Mouse (Mus musculus) forebrain, embryonic 12.5 days (tissue): ENCODE measurements around the gene Zcchc3. TPM values are rescaled to one million over a fixed set of nuclear protein-coding genes. Genes with fewer than 3 reads are reported as not detected.

Experiments used
- ATAC-seq: fragments of 200-750 bp; cut with Nextera tagmentation; 2 replicates; pipeline ENCODE4 v1.8.0; 2017; ENCODE audit warnings: moderate TSS enrichment; ENCODE audit not compliant: low FRiP score
- H3K27ac ChIP-seq: fragments of 300-500 bp; sonication (generic); 2 replicates; pipeline ENCODE4 v1.5.1; 2016; ENCODE audit warnings: mild to moderate bottlenecking
- H3K27me3 ChIP-seq: fragments of 300-500 bp; sonication (generic); 2 replicates; pipeline ENCODE4 v1.6.1; 2016; ENCODE audit warnings: mild to moderate bottlenecking
- H3K36me3 ChIP-seq: fragments of 300-500 bp; sonication (generic); replicated peaks from 2 replicates; pipeline ENCODE4 v1.6.1; 2016; ENCODE audit warnings: mild to moderate bottlenecking
- H3K4me1 ChIP-seq: fragments of 300-500 bp; sonication (generic); 2 replicates; pipeline ENCODE4 v1.6.1; 2016
- H3K4me2 ChIP-seq: fragments of 300-500 bp; sonication (generic); 2 replicates; pipeline ENCODE4 v1.6.1; 2016; ENCODE audit warnings: mild to moderate bottlenecking, moderate library complexity
- H3K4me3 ChIP-seq: fragments of 300-500 bp; sonication (generic); replicated peaks from 2 replicates; pipeline ENCODE4 v1.5.1; 2016; ENCODE audit warnings: mild to moderate bottlenecking
- H3K9ac ChIP-seq: fragments of 300-500 bp; sonication (generic); 2 replicates; pipeline ENCODE4 v1.6.1; 2016; ENCODE audit warnings: mild to moderate bottlenecking
- H3K9me3 ChIP-seq: fragments of 300-500 bp; sonication (generic); 2 replicates; pipeline ENCODE4 v1.6.1; 2016
- WGBS: fragments of 180-500 bp; shearing (Covaris S2); methylation state at CpG from one replicate; pipeline ENCODE4 v1.1.7; 2016; 5-methylcytosine and 5-hydroxymethylcytosine counted together
- polyA plus RNA-seq: library from polyadenylated mRNA; unstranded; fragments of >200 nt; fragmentation: Nextera tagmentation; extraction: Ambion mirVana; gene quantifications from 2 replicates; pipeline ENCODE4 v1.2.1, GENCODE M21; 2016

The Zcchc3 gene
- polyA plus RNA-seq, 1 experiment from 2014 or later: 55.9 TPM

- Histone ChIP-seq H3K36me3 (peaks cover 7% of the 10 kb centered on the region), H3K4me2 (peak overlapping the region; percentile 66), H3K4me1 (peaks cover 37% of the 10 kb centered on the region), H3K9ac (peak overlapping the region; percentile 97), H3K27me3 (no peaks in the 10 kb centered on the region), H3K4me3 (peak overlapping the region; percentile 90), H3K9me3 (no peaks in the 10 kb centered on the region), H3K27ac (peak overlapping the region; percentile 99)
- WGBS: 0% methylated on average over 13 of the region's 13 CpGs
- ATAC-seq: no peak; the same call in 1 of the 2 replicates
These were observed 15.7 kb downstream of the Zcchc3 start for GRCm38 (mm10) chr2:152399122-152399542.

GRCm38 (mm10) chr2:152398691-152399090, 16.1 kb downstream of the Zcchc3 start:
- Histone ChIP-seq H3K27me3 (no peaks in the 10 kb centered on the region), H3K4me3 (peak overlapping the region; percentile 90), H3K36me3 (peaks cover 7% of the 10 kb centered on the region), H3K9ac (peak overlapping the region; percentile 97), H3K9me3 (no peaks in the 10 kb centered on the region), H3K4me2 (peak overlapping the region; percentile 66), H3K27ac (peak overlapping the region; percentile 99), H3K4me1 (peaks cover 41% of the 10 kb centered on the region)
- ATAC-seq: peak; percentile 78
- under 1% methylated on average over 38 of the region's 38 CpGs for WGBS

- Histone ChIP-seq H3K4me2 (peak within 1 kb of the TSS; percentile 66), H3K27me3 (no peaks in the 10 kb centered on the region), H3K27ac (peak within 1 kb of the TSS; percentile 99), H3K4me1 (peaks cover 49% of the 10 kb centered on the region), H3K9me3 (no peaks in the 10 kb centered on the region), H3K36me3 (peaks cover 7% of the 10 kb centered on the region), H3K9ac (peak within 1 kb of the TSS; percentile 97), H3K4me3 (peak within 1 kb of the TSS; percentile 90)
- WGBS: under 1% methylated on average over 60 of the region's 104 CpGs
- ATAC-seq: peak; percentile 73
These were observed 17.0 kb downstream of the Zcchc3 start, which contains the start of gene Sox12 for GRCm38 (mm10) chr2:152397680-152398435. TSS of gene Sox12 (minus strand) at chr2:152398063.

GRCm38 (mm10) chr2:152397004-152397589, 17.7 kb downstream of the Zcchc3 start:
- H3K9ac ChIP-seq: peak overlapping the region; percentile 97
- H3K4me1 ChIP-seq: peaks cover 49% of the 10 kb centered on the region
- H3K36me3 ChIP-seq: peaks cover 7% of the 10 kb centered on the region
- H3K27ac ChIP-seq: peak overlapping the region; percentile 99
- H3K4me3 ChIP-seq: peak overlapping the region; percentile 90
- peak overlapping the region; percentile 66 for H3K4me2 ChIP-seq
- ATAC-seq: peak; percentile 4; the same call in 1 of the 2 replicates
- no peaks in the 10 kb centered on the region for H3K27me3 ChIP-seq
- under 1% methylated on average over 69 of the region's 77 CpGs for WGBS
- no peaks in the 10 kb centered on the region for H3K9me3 ChIP-seq

- Histone ChIP-seq H3K27me3 (no peaks in the 10 kb centered on the region), H3K9ac (peak overlapping the region; percentile 97), H3K4me3 (peak overlapping the region; percentile 90), H3K4me2 (peak overlapping the region; percentile 66), H3K27ac (peak overlapping the region; percentile 99), H3K9me3 (no peaks in the 10 kb centered on the region), H3K4me1 (peaks cover 49% of the 10 kb centered on the region), H3K36me3 (peaks cover 7% of the 10 kb centered on the region)
- WGBS: under 1% methylated on average over 44 of the region's 46 CpGs
- peak; percentile 73 for ATAC-seq
These were observed 18.5 kb downstream of the Zcchc3 start for GRCm38 (mm10) chr2:152396110-152397003.

- Histone ChIP-seq H3K4me2 (peak overlapping the region; percentile 66), H3K27me3 (no peaks in the 10 kb centered on the region), H3K36me3 (peaks cover 7% of the 10 kb centered on the region), H3K9me3 (no peaks in the 10 kb centered on the region), H3K4me1 (peaks cover 46% of the 10 kb centered on the region), H3K27ac (peak overlapping the region; percentile 99), H3K4me3 (peak overlapping the region; percentile 90), H3K9ac (peak overlapping the region; percentile 97)
- WGBS: 25% methylated on average over 12 of the region's 13 CpGs
- no peak for ATAC-seq
These were observed 19.4 kb downstream of the Zcchc3 start for GRCm38 (mm10) chr2:152395271-152395920.

- H3K4me2 ChIP-seq: peak overlapping the region; percentile 66
- 53% methylated on average over 9 of the region's 9 CpGs for WGBS
- ATAC-seq: no peak
These were observed 21.4 kb downstream of the Zcchc3 start for GRCm38 (mm10) chr2:152393225-152394017.

GRCm38 (mm10) chr2:152392786-152393185, 22.0 kb downstream of the Zcchc3 start:
- H3K4me3 ChIP-seq: no peak overlapping the region
- peaks cover 7% of the 10 kb centered on the region for H3K36me3 ChIP-seq
- 19% methylated on average over 3 of the region's 3 CpGs for WGBS
- peaks cover 31% of the 10 kb centered on the region for H3K4me1 ChIP-seq
- no peaks in the 10 kb centered on the region for H3K9me3 ChIP-seq
- H3K27ac ChIP-seq: no peak overlapping the region
- ATAC-seq: no peak
- no peaks in the 10 kb centered on the region for H3K27me3 ChIP-seq
- no peak overlapping the region for H3K9ac ChIP-seq
- H3K4me2 ChIP-seq: no peak overlapping the region

More at GRCm38 (mm10) chr2:152393225-152394017, 21.4 kb downstream of the Zcchc3 start:
- Histone ChIP-seq H3K36me3 (peaks cover 7% of the 10 kb centered on the region), H3K9me3 (no peaks in the 10 kb centered on the region), H3K27me3 (no peaks in the 10 kb centered on the region), H3K4me1 (peaks cover 31% of the 10 kb centered on the region), H3K9ac (no peak overlapping the region), H3K27ac (0 out of 2 replicates have a peak overlapping the region, but pooled peaks have one; percentile 31), H3K4me3 (peak overlapping the region; percentile 90; the same call in 1 of the 2 replicates)

GRCm38 (mm10) chr2:152384191-152384590, 30.6 kb downstream of the Zcchc3 start:
- 87% methylated on average over 4 of the region's 4 CpGs for WGBS
- H3K4me3 ChIP-seq: no peak overlapping the region
- H3K36me3 ChIP-seq: no peaks in the 10 kb centered on the region
- ATAC-seq: no peak
- no peak overlapping the region for H3K27ac ChIP-seq
- no peak overlapping the region for H3K9ac ChIP-seq
- no peaks in the 10 kb centered on the region for H3K4me1 ChIP-seq
- no peak overlapping the region for H3K4me2 ChIP-seq
- no peaks in the 10 kb centered on the region for H3K9me3 ChIP-seq
- no peaks in the 10 kb centered on the region for H3K27me3 ChIP-seq

- peak within 1 kb of the TSS; percentile 81 for H3K27ac ChIP-seq
- peaks cover 27% of the 10 kb centered on the region for H3K4me1 ChIP-seq
- no peaks in the 10 kb centered on the region for H3K36me3 ChIP-seq
- H3K4me3 ChIP-seq: peak within 1 kb of the TSS; percentile 31
- H3K9ac ChIP-seq: peak within 1 kb of the TSS; percentile 51
- H3K27me3 ChIP-seq: peaks cover 7% of the 10 kb centered on the region; the same call in 1 of the 2 replicates
- peak; percentile 80 for ATAC-seq
- WGBS: 2% methylated on average over 16 of the region's 16 CpGs
- H3K4me2 ChIP-seq: peak within 1 kb of the TSS; percentile 51
- no peaks in the 10 kb centered on the region for H3K9me3 ChIP-seq
These were observed 38.5 kb downstream of the Zcchc3 start, which contains the start of gene Nrsn2 for GRCm38 (mm10) chr2:152376345-152376741. TSS of gene Nrsn2 (minus strand) at chr2:152376638.
